Mouse (Mus musculus) bone marrow, adult 2 months (tissue): ENCODE results near the gene Layn.

ENCODE experiments used
- CTCF ChIP-seq: fragments of 200-500 bp; IDR thresholded peaks from 2 replicates; pipeline ENCODE4 v1.5.1; 2011; ENCODE audit warnings: low read length, control low read depth; ENCODE audit not compliant: control insufficient read depth, insufficient read depth
- POLR2A ChIP-seq: fragments of 200-500 bp; IDR thresholded peaks from 2 replicates; pipeline ENCODE4 v1.6.1; 2011; ENCODE audit warnings: low read depth, mild to moderate bottlenecking, control low read depth, low read length, borderline replicate concordance; ENCODE audit not compliant: control insufficient read depth

GRCm38 (mm10) chr9:51015732-51016131 is 61.2 kb downstream of the Layn start:
- no peak for TF ChIP-seq POLR2A
- no peak for TF ChIP-seq CTCF
